Mouse (Mus musculus) right cerebral cortex, postnatal 25 days (tissue): Measurements from ENCODE around the gene Tinag.
"Not testable (repeated sequence)": the region's sequence is repeated elsewhere in the genome, so short reads cannot be mapped to it uniquely, and the experiment has no call there.

ENCODE experiments used
- DNase-seq: peaks from one replicate; pipeline ENCODE4 v3.0.0; 2022

The Tinag gene

DNA sequence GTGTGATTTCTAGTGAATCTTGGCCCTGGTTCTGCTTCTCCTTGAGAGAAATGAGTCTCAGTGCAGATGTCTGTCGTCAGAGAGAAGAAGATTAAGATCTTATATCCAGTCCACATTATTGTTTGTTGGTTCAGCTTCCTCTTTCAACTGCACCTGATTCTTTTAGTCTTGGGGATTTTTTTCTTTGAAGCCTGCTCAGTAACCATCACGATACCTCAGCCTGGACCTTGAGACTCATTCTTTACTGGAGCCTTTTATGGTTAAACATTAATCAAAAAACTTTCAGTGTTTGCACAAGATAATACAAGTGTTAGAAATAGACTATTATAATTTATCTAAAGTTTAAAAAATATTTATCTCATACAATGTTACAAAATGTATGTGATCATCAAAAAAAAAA, at the start of gene Tinag:
TSS of gene Tinag (minus strand) at position 210 of the 400 bp plus-strand sequence.
- no peak for DNase-seq

DNA sequence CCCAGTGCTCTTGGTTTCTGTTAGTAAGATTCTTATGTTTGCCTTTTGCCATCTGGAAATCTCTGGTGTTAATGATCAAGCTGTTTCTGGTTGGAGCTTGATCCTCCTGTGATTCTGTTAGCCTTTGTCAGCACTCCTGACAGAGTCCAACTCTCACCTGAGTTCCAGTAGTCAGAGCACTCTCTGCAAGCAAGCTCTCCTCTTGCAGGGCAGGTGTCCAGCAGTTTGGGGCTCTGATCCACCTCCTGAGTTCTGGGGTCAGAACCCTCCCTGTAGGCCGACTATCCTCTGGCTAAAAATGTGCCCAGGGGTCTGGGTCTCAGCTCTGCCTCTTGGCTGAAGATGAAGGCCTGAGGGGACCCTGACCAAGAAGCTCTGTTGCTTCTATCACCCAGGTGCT, 37.6 kb upstream of the Tinag start:
- DNase-seq = not testable (repeated sequence)

DNA sequence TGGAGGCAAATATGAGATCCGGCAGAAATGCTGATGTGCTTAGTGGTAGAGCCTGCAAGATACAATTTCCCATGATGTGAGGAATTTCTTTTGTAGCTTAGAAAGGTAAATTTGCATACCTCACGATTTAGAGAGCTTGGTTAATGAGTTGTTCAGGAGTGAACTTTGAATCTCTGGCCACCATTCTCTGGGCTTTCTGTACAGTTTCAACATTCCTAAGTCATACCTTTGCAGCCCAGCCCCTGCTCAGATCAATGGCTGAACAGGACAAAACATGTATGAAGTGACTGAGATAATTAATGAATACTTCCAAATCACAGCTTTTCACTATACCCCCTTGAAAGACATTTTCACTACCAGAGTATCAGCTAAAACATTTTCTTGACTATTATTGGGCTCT, 26.1 kb upstream of the Tinag start:
- DNase-seq = no peak

DNA sequence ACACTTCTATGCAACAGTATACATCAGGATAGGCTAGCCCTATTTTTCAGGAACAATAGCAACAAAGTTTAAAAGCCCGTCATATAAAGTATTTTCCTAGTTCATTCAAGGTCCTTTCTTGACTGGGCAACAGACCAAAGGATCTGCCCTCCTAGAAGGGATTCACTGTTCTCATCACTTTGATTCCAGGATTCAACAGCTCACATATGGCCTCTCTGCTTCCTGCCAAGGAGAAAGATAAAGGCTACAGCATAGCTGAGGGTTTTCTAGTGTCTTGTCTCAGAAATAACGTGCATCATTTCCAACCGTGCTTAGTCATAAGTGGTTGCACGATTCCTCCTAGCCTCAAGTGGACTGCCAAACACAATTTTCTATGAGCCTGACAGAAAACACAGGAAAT, 11.0 kb upstream of the Tinag start:
- no peak for DNase-seq

DNA sequence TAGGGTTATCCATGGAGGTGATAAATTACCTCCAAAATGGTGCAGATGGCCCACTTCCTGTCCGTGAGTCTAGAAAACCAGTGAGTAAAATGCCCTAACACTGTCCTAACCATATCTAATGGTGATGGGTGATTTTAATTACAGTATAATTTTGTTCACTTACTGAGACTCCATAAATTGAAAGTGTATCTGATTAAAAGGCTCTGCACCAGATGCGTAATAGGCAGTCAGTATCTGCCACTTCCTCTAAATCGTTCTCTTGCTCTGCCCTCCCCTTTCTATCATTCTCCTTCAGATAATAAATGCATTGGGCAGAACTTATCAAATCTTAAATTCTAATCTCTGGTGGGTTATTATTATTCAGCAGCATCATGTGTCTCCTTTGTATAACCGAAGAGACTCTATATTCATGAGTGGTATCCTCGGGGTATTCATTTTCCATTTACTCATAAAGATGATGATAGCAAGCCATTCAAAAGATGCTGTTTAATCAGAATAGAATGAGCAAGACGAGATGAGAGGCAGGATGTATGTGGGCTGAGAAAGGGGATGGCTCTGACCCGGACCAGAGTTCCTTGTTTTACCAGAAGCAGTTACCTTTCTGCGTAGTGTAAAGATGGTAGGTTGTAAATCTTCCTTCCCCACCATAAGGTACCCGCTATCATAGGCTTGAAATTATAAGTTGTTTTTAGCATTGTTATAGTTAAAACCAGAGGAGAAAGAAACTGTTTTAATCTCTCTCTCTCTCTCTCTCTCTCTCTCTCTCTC, 9.0 kb upstream of the Tinag start:
- DNase-seq = no peak

DNA sequence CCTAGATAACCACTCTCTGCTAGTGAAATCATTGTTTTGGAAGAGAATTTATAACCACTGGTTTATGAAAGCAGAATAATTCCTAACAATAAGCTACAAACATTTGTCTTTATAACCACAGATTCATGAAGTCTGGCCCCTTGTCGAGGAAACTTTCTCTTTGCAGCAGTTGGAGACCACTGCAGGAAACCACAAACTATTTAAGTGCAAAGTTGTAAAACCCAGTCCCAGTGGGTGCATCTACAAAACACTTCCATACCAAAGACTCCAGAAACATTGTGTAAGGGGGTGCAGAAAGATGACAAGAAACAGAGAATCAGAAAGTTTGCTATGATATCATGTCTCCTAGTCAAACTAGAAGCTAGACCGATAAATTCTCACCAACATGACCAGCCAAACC, 5.8 kb upstream of the Tinag start:
- no peak for DNase-seq

DNA sequence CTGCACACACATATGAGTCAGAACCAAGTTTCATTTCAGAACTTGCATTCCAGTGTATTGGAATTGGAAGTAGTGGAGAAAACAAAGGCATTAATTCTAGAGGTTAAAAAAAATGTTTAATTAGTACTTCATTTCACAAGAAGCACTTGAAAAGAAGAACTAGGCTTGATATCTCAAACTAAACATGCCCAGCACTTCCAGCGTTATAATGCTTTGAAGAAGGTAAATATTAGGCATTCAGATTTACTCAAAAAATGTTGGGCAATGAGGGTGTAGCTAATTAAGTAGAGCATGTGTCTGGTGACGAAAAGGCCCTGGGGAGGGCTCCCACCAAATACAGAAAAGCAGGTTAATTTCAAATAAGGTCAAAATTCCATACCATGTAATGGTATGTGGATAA, 4.1 kb upstream of the Tinag start:
- DNase-seq = no peak

DNA sequence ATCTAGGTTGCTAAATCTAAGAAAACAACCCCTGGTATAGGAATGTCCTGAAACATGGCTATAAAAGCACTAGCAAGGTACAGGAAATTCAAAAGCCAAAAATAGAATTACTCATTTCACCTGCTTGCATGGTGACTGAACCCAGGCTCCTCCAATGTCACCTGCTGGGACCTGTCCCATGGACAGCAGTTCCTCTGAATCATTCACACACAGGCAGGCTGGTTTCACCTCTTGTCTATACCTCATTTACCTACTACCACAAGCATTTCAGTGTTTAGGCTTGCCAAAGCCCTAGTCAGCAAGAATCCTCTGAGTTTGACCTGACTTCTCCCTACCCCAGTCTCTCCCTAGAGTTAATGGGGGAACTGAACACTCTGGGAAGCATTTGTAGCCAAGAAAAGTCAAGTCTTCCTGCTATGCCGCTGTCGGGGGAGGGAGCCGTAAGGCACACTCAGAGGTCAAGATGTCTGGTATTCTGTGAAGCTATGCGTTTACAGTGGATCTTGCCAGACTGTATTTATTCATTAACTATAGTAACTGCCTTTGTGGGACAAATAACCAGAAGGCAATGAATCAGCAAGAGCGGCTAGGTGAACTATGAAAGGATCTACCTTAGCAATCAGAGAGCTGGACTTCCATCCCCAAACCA, 597 bp upstream of the Tinag start:
- DNase-seq = no peak

DNA sequence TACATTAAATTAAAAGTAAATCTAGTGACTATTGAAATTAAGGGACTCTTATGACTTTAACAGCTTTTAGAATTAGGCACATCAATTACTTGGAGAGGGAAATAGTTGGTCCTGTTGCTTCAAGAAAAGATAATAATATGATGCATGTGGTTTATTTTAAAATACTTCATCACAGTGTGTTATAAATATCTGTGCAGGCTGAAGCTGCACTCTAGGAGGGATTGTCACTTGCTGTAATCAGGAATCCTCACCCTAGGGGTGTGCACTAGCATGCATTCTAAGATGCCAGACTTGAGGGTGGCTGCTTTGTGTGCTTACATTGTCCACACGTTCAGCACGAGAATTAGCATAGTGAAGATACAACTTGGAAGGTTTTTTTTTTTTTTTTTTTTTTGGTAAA, 10.2 kb downstream of the Tinag start:
- DNase-seq = no peak

DNA sequence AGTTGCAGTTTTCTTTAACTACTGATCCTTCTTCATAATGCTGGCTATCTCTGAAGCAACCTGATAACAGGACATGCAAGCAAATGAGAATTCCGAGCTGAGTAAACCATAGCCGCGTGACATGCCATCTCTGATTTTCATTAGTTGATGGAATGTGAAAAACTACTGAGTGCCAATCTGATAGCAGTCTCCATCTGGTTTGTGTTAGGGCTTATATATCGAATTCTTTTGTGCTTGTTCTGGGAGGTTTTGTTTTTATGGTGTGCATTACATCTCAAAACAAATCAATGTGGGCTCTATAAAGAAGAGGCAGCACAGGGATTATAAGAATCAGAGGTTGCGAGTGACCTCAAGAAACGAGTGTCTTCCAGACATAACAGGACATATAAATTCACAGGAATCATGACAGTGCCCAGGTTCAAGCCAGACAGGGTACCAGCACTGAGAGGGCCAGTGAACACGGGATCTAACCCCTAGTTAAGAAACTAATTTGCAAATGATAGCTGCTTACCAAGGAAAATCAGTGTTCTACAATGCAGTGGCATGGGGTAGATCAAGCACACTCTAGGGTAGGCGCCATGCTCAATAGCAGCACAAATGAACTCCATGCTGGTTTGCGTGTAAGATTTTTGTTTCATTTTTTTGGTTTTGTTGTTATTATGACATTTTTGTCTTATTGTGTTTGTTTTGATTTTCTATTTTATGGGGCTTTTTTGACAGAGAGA, 13.0 kb downstream of the Tinag start:
- DNase-seq = no peak

DNA sequence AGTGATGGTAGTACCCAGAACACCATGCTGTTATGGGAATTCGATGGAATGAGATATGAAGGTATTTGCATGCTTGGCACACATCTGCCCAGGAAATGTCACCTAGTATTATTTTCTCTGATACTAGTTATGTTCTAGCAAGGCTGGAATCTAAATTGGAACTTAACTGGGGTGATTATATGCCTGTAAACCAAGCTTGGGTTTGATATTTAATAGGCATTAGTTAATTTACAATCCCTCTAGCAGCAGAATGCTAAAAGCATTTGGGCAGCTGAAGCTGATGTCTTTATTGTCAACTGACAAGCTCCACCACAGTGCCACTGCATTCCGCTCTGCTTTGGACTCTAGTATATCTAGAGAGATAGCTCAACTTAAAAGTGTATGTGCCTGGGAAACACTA, 20.3 kb downstream of the Tinag start:
- no peak for DNase-seq

DNA sequence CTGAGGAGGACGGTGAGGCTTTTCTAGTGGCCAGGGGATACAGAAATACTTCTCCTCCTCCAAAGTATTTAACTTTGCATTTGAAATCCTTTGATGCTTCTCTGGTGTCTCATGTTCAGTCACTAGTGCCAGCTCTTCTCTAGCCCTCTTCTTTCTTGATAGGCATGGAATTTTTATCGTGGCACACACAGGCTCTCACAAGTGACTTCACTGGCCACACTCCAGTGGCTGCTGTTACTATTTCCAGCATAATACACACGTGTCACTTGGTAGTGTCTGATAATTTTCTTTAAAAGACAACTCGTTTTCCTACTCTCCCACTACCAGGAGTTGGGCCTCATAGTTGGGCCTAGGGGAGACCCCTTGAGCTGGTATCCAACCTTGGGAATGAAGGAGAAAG, 26.7 kb downstream of the Tinag start:
- no peak for DNase-seq

DNA sequence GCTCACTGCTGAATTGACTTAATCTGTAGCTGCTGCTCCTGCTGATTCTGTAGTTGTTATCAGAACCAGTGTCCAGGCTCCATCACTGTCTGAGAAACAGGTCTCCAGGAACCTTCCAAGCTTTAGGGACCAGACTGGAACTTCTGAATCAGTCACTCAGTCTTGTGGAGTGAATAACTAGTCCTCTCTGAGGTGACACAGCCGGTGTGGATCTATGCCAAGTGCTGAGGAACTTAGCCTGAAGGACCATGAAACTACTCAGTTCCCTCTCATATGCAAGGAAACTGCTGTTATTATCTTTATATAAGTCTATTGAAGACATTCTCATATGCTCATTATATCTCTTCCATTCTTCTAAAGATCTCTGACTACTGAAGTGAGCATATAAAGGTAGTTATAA, 49.6 kb downstream of the Tinag start:
- no peak for DNase-seq

DNA sequence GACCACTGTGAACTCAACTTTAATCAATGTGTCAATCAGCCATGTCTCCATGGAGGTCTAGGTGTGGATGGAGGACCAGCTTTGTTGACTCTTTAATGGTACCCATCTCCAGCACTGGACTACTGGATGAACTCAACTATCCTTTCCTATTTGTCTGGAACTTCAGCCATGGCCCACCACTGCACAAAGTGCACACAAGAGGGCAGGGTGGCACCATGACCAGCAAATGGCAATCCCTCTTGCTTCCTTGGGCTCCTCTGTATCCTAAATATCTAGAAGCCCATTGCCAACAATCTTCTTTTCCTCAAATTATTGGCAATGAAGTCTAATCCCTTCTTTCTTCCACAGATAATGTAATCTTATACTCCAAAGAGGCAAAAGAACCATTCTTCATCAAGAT, 55.6 kb downstream of the Tinag start:
- no peak for DNase-seq

DNA sequence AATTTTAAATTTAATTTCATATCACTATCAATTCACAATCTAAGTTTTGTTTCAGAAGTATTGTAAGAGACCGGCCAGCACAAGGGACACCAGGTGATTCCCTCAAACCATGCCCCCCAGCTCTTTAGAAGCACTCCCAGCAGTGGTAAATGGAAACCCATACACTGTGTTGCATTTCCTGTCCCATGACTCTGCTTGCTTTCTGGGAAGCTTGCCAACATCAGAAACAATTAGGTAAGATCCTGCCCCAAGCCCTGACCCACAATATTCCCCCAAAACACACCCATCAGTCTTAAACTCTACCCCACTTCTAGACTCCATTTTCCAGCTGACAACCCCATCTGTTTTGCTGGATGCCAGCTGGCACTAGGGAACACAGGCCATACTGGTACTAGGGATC, 110.8 kb downstream of the Tinag start:
- no peak for DNase-seq

DNA sequence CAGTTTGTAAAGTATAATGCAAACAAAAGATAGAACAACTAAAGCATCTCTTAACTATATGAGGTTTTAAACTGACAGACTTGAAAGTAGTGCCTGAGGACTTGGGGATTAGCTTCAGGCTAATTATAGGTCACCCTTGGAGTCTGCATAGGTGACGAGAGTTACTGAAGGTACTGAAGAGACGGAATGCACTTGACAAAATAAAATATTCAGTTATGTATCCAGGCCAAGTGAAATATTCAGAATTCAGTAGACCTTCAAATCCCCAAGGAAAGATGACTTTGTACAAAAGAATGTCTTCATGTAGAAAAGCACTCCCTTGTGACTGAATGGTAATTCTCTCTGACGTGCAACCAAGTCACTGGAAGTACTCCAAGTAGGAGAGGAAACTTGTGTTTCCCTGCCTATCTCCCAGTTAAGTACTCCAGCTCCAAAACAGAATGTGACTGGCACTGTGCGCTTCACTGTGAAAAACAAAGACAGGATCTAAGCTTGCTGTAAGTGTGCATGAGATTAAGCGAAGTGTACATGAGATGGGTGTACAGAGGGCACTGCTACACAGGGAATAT, 130.4 kb downstream of the Tinag start:
- no peak for DNase-seq
